Mouse (Mus musculus) mouse embryonic stem cell (cell line): Measurements from ENCODE around the gene Llph.

ENCODE experiments used
- in situ Hi-C, 2 experiments: fragments of 300-500 bp; cut with MboI; formaldehyde crosslinking; loops; 1 replicate in 1 of 2; 3 replicates in 1 of 2; pipeline ENCODE4 v1.14.3; 2019 to 2020; ENCODE audit warnings: low sequenced_read_pairs in 2 of 2, low pct_unique_long_range_greater_than_20kb in 1 of 2, mixed read lengths in 1 of 2; ENCODE audit not compliant: unreplicated experiment in 1 of 2

Llph gene

GRCm38 (mm10) chr10:120269946-120270345 lies 43.1 kb downstream of the Llph start:
- in situ Hi-C loops: no loop called here

- in situ Hi-C loops: no loop called here
These were observed 43.9 kb downstream of the Llph start for GRCm38 (mm10) chr10:120270777-120271176.

- in situ Hi-C loops: no loop called here
These were observed 44.4 kb downstream of the Llph start for GRCm38 (mm10) chr10:120271318-120271717.

- in situ Hi-C loops: no loop called here
These were observed 45.0 kb downstream of the Llph start for GRCm38 (mm10) chr10:120271879-120272269.

- in situ Hi-C loops: no loop called here
These were observed 45.5 kb downstream of the Llph start for GRCm38 (mm10) chr10:120272270-120272883.

- in situ Hi-C loops: no loop called here
These were observed 46.5 kb downstream of the Llph start for GRCm38 (mm10) chr10:120273335-120273734.

- in situ Hi-C loops: no loop called here
These were observed 52.7 kb downstream of the Llph start for GRCm38 (mm10) chr10:120279482-120280128.

GRCm38 (mm10) chr10:120280375-120280774 lies 53.5 kb downstream of the Llph start:
- in situ Hi-C loops: no loop called here

GRCm38 (mm10) chr10:120281700-120282099 lies 54.8 kb downstream of the Llph start:
- in situ Hi-C loops: no loop called here
